Mouse (Mus musculus): ENCODE results near the gene Hc.

DNA sequence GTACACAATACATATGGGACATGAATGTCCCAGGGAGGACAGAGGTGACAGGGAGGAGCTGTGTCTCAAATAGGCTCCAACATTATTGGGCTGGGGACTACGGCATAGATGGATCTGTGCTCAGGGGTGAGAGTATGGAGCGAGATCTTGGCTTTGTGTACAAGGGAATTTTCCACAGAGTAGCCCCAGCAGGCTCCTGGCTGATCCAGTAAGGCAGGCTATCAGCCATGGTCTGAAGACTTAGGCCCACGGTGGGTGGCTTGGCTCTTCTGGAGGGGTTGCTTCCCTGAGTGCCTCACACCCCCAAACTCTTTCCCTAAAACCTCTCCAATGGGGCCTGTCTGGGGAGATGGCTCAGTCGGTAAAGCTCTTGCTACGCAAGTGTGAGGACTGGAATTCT lies 121.0 kb downstream of the Hc start:
- TF ChIP-seq CTCF (IDR thresholded peaks at IDR 0.05; ENCODE audit: insufficient read depth, low read length) (no peak), POLR2A (IDR thresholded peaks at IDR 0.05; ENCODE audit: borderline replicate concordance, extremely low read depth, low read depth, low read length) (no peak)
